Mouse (Mus musculus): ENCODE measurements around the gene 9230113P08Rik. TPM values are rescaled to one million over a fixed set of nuclear protein-coding genes. Genes with fewer than 3 reads are reported as not detected.

9230113P08Rik gene
- polyA plus RNA-seq (2012; rRNA removed; ENCODE audit: low replicate concordance), result not detected in 2 replicates

GRCm38 (mm10) chr9:35908123-35908522 is at the start of gene 9230113P08Rik:
Gene 9230113P08Rik, plus strand, starts transcription at chr9:35908423.

Other genes with a start within 250 kb of the 9230113P08Rik start
- not detected in 2 replicates for gene Pate1, start 221.0 kb upstream of the 9230113P08Rik start, polyA plus RNA-seq (2012; rRNA removed; ENCODE audit: low replicate concordance)
- gene Gm17677, start 167.4 kb upstream of the 9230113P08Rik start, polyA plus RNA-seq (2012; rRNA removed; ENCODE audit: low replicate concordance), result not detected in 2 replicates
- gene Gm17727, start 130.3 kb upstream of the 9230113P08Rik start, polyA plus RNA-seq (2012; rRNA removed; ENCODE audit: low replicate concordance), result not detected in 2 replicates
- not detected in 2 replicates for gene Gm27235, start 118.3 kb upstream of the 9230113P08Rik start, polyA plus RNA-seq (2012; rRNA removed; ENCODE audit: low replicate concordance)
- gene D730048I06Rik, start 118.3 kb upstream of the 9230113P08Rik start, polyA plus RNA-seq (2012; rRNA removed; ENCODE audit: low replicate concordance), result not detected in 2 replicates
- gene 9230110F15Rik, start 64.3 kb upstream of the 9230113P08Rik start, polyA plus RNA-seq (2012; rRNA removed; ENCODE audit: low replicate concordance), result not detected in 2 replicates
- not detected in 2 replicates for gene Gm5916, start 220.4 kb downstream of the 9230113P08Rik start, polyA plus RNA-seq (2012; rRNA removed; ENCODE audit: low replicate concordance)

Data from mammary gland, adult 2 months (tissue).